Mouse (Mus musculus) CH12.LX (cell line): ENCODE results near the gene Il4i1. TPM values are rescaled to one million over a fixed set of nuclear protein-coding genes. Genes with fewer than 3 reads are reported as not detected.

ENCODE experiments used
- DNase-seq: peaks from one replicate; pipeline ENCODE4 v3.0.0-alpha.2; 2013; ENCODE audit errors: extremely low read depth
- H3K27ac ChIP-seq: 2 replicates; pipeline ENCODE4 v1.5.1; 2012; ENCODE audit warnings: low read depth, mild to moderate bottlenecking, control low read depth, moderate library complexity; ENCODE audit not compliant: insufficient read depth
- H3K27me3 ChIP-seq: replicated peaks from 2 replicates; pipeline ENCODE3; 2012; ENCODE audit warnings: inconsistent platforms
- H3K36me3 ChIP-seq, 2 experiments: replicated peaks in 1 of 2; 2 replicates each; pipeline versions ENCODE3 to v1.6.1; 2012; ENCODE audit warnings: inconsistent platforms in 1 of 2, low read length in 1 of 2, mild to moderate bottlenecking in 1 of 2, mixed read lengths in 1 of 2, moderate library complexity in 1 of 2; ENCODE audit not compliant: control insufficient read depth in 1 of 2, insufficient read depth in 1 of 2
- H3K4me1 ChIP-seq, 2 experiments: 2 replicates each; pipeline ENCODE4 v1.6.1; 2012; ENCODE audit warnings: inconsistent platforms in 1 of 2, moderate library complexity in 1 of 2; ENCODE audit not compliant: insufficient read depth in 2 of 2, control insufficient read depth in 1 of 2
- H3K4me2 ChIP-seq: 2 replicates; pipeline ENCODE4 v1.6.1; 2012; ENCODE audit warnings: low read depth, mild to moderate bottlenecking, control low read depth; ENCODE audit not compliant: poor library complexity, insufficient read depth, severe bottlenecking
- H3K4me3 ChIP-seq, 3 experiments: fragments of 150-350 bp in 1 of 3; sonication (generic) in 1 of 3; replicated peaks in 1 of 3; 2 replicates each; pipeline versions ENCODE3 to v1.5.1; 2011 to 2012; ENCODE audit warnings: low read depth in 2 of 3, low read length in 2 of 3, mild to moderate bottlenecking in 2 of 3, moderate library complexity in 2 of 3, control low read depth in 1 of 3, improper control_type of control experiment in 1 of 3, inconsistent platforms in 1 of 3, mixed read lengths in 1 of 3; ENCODE audit not compliant: poor library complexity in 1 of 3
- H3K79me2 ChIP-seq: replicated peaks from 2 replicates; pipeline ENCODE4 v1.6.1; 2012; ENCODE audit warnings: mild to moderate bottlenecking, moderate library complexity; ENCODE audit not compliant: control insufficient read depth, poor library complexity, insufficient read depth, severe bottlenecking; ENCODE audit errors: extremely low read depth
- H3K9ac ChIP-seq: 2 replicates; pipeline ENCODE4 v1.6.1; 2012; ENCODE audit warnings: low read depth, mild to moderate bottlenecking, control low read depth, moderate library complexity; ENCODE audit not compliant: insufficient read depth
- H3K9me3 ChIP-seq: replicated peaks from 2 replicates; pipeline ENCODE3; 2012; ENCODE audit warnings: low read length, inconsistent platforms, mixed read lengths
- ELF1 ChIP-seq: IDR thresholded peaks from 2 replicates; pipeline ENCODE4 v1.6.1; 2014; ENCODE audit warnings: low read depth, mild to moderate bottlenecking, inconsistent platforms, low read length, improper control_type of control experiment
- ETS1 ChIP-seq: conservative IDR thresholded peaks from 2 replicates; pipeline ENCODE4 v1.6.1; 2012; ENCODE audit warnings: low read depth, mild to moderate bottlenecking, inconsistent platforms, low read length, improper control_type of control experiment, moderate library complexity
- GABPA ChIP-seq: IDR thresholded peaks from 2 replicates; pipeline ENCODE4 v1.6.1; 2012; ENCODE audit warnings: low read depth, low read length, improper control_type of control experiment, inconsistent platforms; ENCODE audit not compliant: insufficient replicate concordance
- HCFC1 ChIP-seq: IDR thresholded peaks from 2 replicates; pipeline ENCODE4 v1.6.1; 2012; ENCODE audit warnings: low read depth, mild to moderate bottlenecking, inconsistent platforms, low read length, improper control_type of control experiment
- KAT2A ChIP-seq: IDR thresholded peaks from 2 replicates; pipeline ENCODE4 v1.6.1; 2012; ENCODE audit warnings: low read length, improper control_type of control experiment, inconsistent platforms; ENCODE audit not compliant: insufficient replicate concordance
- MXI1 ChIP-seq: IDR thresholded peaks from 2 replicates; pipeline ENCODE4 v1.6.1; 2011; ENCODE audit warnings: mild to moderate bottlenecking, low read depth, low read length, improper control_type of control experiment
- SIN3A ChIP-seq: IDR thresholded peaks from 2 replicates; pipeline ENCODE4 v1.6.1; 2012; ENCODE audit warnings: low read length, improper control_type of control experiment, inconsistent platforms
- TCF12 ChIP-seq: IDR thresholded peaks from 2 replicates; pipeline ENCODE4 v1.6.1; 2014; ENCODE audit warnings: low read depth, mild to moderate bottlenecking, inconsistent platforms, low read length, improper control_type of control experiment
- USF1 ChIP-seq: IDR thresholded peaks from 2 replicates; pipeline ENCODE4 v1.6.1; 2014; ENCODE audit warnings: low read depth, mild to moderate bottlenecking, inconsistent platforms, low read length, improper control_type of control experiment
- ZKSCAN1 ChIP-seq: IDR thresholded peaks from 2 replicates; pipeline ENCODE4 v1.6.1; 2012; ENCODE audit warnings: low read depth, inconsistent platforms, low read length, improper control_type of control experiment, borderline replicate concordance
- ZNF384 ChIP-seq: IDR thresholded peaks from 2 replicates; pipeline ENCODE4 v1.6.1; 2012; ENCODE audit warnings: low read depth, low read length, improper control_type of control experiment, inconsistent platforms
- dilution Hi-C: fragments of 300-500 bp; cut with MboI; formaldehyde crosslinking; loops from 2 replicates; pipeline ENCODE4 v1.14.3; 2020; ENCODE audit warnings: low sequenced_read_pairs; ENCODE audit not compliant: extremely low pct_unique_long_range_greater_than_20kb, extremely low pct_ligation_motif_present
- in situ Hi-C: fragments of 300-500 bp; cut with MboI; formaldehyde crosslinking; loops from 3 replicates; pipeline ENCODE4 v1.14.3; 2019; ENCODE audit warnings: low sequenced_read_pairs, low pct_ligation_motif_present, low pct_unique_long_range_greater_than_20kb, mixed read lengths
- polyA plus RNA-seq: library from polyadenylated mRNA; unstranded; fragments of >175 nt; gene quantifications from 2 replicates; pipeline ENCODE4 v1.2.1, GENCODE M21; 2012; ENCODE audit warnings: low read depth; ENCODE audit not compliant: insufficient read length
- total RNA-seq, 2 experiments: library from RNA; depleted of rRNA; stranded (reverse); fragments of 300-350 nt in 1 of 2; fragments of >200 nt in 1 of 2; gene quantifications; 2 replicates each; pipeline ENCODE4 v1.2.3; 2012 to 2014

The Il4i1 gene
- total and polyA plus RNA-seq, 3 experiments: 17.6 to 57.5 (median 49.2) TPM

- H3K27ac ChIP-seq: no peak overlapping the region
- no peak overlapping the region for H3K9ac ChIP-seq
- H3K9me3 ChIP-seq: peaks cover 14% of the 10 kb centered on the region
- no peaks in the 10 kb centered on the region for H3K36me3 ChIP-seq
- no peak overlapping the region for H3K4me3 ChIP-seq
- peaks cover 1% of the 10 kb centered on the region for H3K27me3 ChIP-seq
- in situ Hi-C loops: loop anchor here (25.0 kb wide), 1 partner anchor 1380 kb away; the partner anchor contains the start of gene Siglecg
- H3K4me2 ChIP-seq: no peak overlapping the region
- no peak for TF ChIP-seq SIN3A
- no peak for TF ChIP-seq HCFC1
- no peak for TF ChIP-seq USF1
- no peak for TF ChIP-seq TCF12
- no peak for TF ChIP-seq ETS1
- H3K4me1 ChIP-seq: 0 out of 4 replicates have a peak, but pooled peaks cover 0 to 2% of the 10 kb centered on the region in 2 experiments
- dilution Hi-C loops: no loop called here
- no peak for DNase-seq
- H3K79me2 ChIP-seq: no peaks in the 10 kb centered on the region
These were observed 23.4 kb upstream of the Il4i1 start for GRCm38 (mm10) chr7:44792781-44793180.

- Histone ChIP-seq H3K4me2 (no peak overlapping the region), H3K4me3 (no peak overlapping the region), H3K27me3 (no peaks in the 10 kb centered on the region), H3K9ac (no peak overlapping the region), H3K4me1 (peaks cover 6 to 10% of the 10 kb centered on the region in 2 experiments), H3K9me3 (no peaks in the 10 kb centered on the region), H3K36me3 (peaks cover 35 to 43% of the 10 kb centered on the region in 2 experiments), H3K27ac (no peak overlapping the region), H3K79me2 (peaks cover 5% of the 10 kb centered on the region; the same call in 1 of the 2 replicates)
- DNase-seq: no peak
- dilution Hi-C loops (no loop called here), in situ Hi-C loops (no loop called here)
- TF ChIP-seq ZKSCAN1 (no peak), MXI1 (no peak), GABPA (no peak)
- TF ChIP-seq, all 38 proteins: peak for 0
These were observed 7.3 kb upstream of the Il4i1 start for GRCm38 (mm10) chr7:44808927-44809326.

GRCm38 (mm10) chr7:44809466-44809865, 6.7 kb upstream of the Il4i1 start:
- H3K79me2 ChIP-seq: peaks cover 5% of the 10 kb centered on the region; the same call in 1 of the 2 replicates
- no peak for DNase-seq
- TF ChIP-seq KAT2A (no peak), ELF1 (no peak), ZKSCAN1 (no peak), ZNF384 (no peak)
- no peak overlapping the region for H3K4me3 ChIP-seq
- peaks cover 41 to 49% of the 10 kb centered on the region in 2 experiments for H3K36me3 ChIP-seq
- H3K4me2 ChIP-seq: no peak overlapping the region
- dilution Hi-C loops: no loop called here
- H3K27me3 ChIP-seq: no peaks in the 10 kb centered on the region
- peaks cover 12 to 16% of the 10 kb centered on the region in 2 experiments for H3K4me1 ChIP-seq
- no peak overlapping the region for H3K9ac ChIP-seq
- no peak overlapping the region; the same call in 1 of the 2 replicates for H3K27ac ChIP-seq
- in situ Hi-C loops: no loop called here
- H3K9me3 ChIP-seq: no peaks in the 10 kb centered on the region
